Comparison of ENCODE assay signal across 27 mouse cellular contexts in the genomic region with DNA sequence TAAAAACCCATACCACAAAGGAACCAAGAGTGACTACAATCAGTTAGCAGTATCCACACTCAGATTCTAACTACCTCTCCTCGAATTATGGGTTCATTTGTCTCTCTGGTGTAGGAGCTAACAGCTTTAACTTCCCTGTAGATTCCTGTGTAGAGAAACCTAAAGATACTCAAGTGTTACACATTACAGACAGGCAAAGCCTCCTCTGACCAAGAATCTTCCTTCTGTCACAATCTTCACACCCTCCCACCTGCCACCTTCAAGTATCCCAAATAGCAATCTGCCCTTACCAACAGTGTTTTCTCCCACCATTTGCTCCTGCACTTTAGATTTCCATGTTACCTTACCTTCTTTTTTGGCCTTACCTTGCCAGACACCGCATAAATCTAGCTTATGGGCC. TPM values are rescaled to one million over a fixed set of nuclear protein-coding genes. Genes with fewer than 3 reads are reported as not detected.
DNase-seq lines count a peak whose midpoint lies in the region; ATAC-seq and TF ChIP-seq lines count a peak whose summit lies in the region.
"Had no signal": no experiment of that assay in that cellular context is flagged by ENCODE, and none has a peak within 500 bp of the region (broad histone marks: within the 10 kb centered on the region; RNA-seq: fewer than 3 reads in every experiment).

No protein-coding gene starts in this region.

- TF ChIP-seq CTCF in lung, adult 2 months (IDR thresholded peaks at IDR 0.05; ENCODE audit: insufficient read depth, low read length), result no peak

- intact Hi-C loops in left cerebral cortex, postnatal 4 days (cut with DNase I), result no loop called here

- 62% methylated on average over 2 of the region's 2 CpGs for WGBS in lung, adult 2 months

- peak; percentile 91 for ATAC-seq in frontal cortex, adult (ENCODE audit: low TSS enrichment)
- ATAC-seq: activated CD4-positive, CD25-positive, alpha-beta regulatory T cell, adult 4 months; forebrain, embryonic 14.5 days; forebrain, postnatal 0 days; hindbrain, embryonic 16.5 days had no signal

- H3K4me1 ChIP-seq in lung, adult 2 months (ENCODE audit: control insufficient read depth, insufficient read depth, low read length), result no peaks in the 10 kb centered on the region
- H3K4me1 ChIP-seq: embryonic facial prominence, embryonic 12.5 days; embryonic facial prominence, embryonic 15.5 days; heart, embryonic 15.5 days; hindbrain, embryonic 10.5 days; hindbrain, embryonic 13.5 days had no signal

- no peak for TF ChIP-seq POLR2A in lung, adult 2 months (IDR thresholded peaks at IDR 0.05; ENCODE audit: borderline replicate concordance, extremely low read depth, low read depth, low read length)

- H3K4me3 ChIP-seq in lung, adult 2 months (replicated peaks; ENCODE audit: extremely low read depth, low read depth, low read length), result no peak overlapping the region
- H3K4me3 ChIP-seq: embryonic facial prominence, embryonic 12.5 days; embryonic facial prominence, embryonic 15.5 days; gastrocnemius, adult 2 months; heart, embryonic 15.5 days; hindbrain, embryonic 10.5 days; hindbrain, embryonic 13.5 days had no signal

- DNase-seq in frontal cortex, postnatal 14 days (ENCODE audit: low spot score in 2 of 2), result no peak
- DNase-seq in left cerebral cortex, adult 11 months (ENCODE audit: low spot score), result peak; percentile 4
- no peak for DNase-seq in left cerebral cortex, postnatal 4 days
- DNase-seq in right cerebral cortex, adult 18-20 months, result peak; percentile 11
- DNase-seq in right cerebral cortex, postnatal 14 days, result no peak
- DNase-seq in telencephalon, adult 2 months (ENCODE audit: low read depth, low spot score), result peak; percentile 33
- DNase-seq in lung, adult 2 months, result no peak
- DNase-seq: adrenal gland, adult 8-10 months; adrenal gland, postnatal 25 days; cerebellum, adult 18-20 months; cerebellum, adult 9-10 months; cerebellum, postnatal 14 days; forebrain, postnatal 0 days; gastrocnemius, adult 2 months; gastrocnemius, postnatal 14 days; heart, adult 11 months; heart, postnatal 10 days; heart, postnatal 36 days had no signal

RNA-seq across cellular contexts. Expression of a gene that starts 35.3 kb away (rescaled TPM):
- total RNA-seq in left cerebral cortex, postnatal 4 days (2021), result 1 to 10 TPM; 2.5 to 2.6 TPM
- polyA plus RNA-seq in lung, adult 2 months (2012; rRNA removed), result 0.10 and 0.20 TPM in 2 replicates

Comparison
In these comparisons a context has a peak if more than half of its experiments do, and no peak if none do; other contexts are left out.
1. DNase-seq: peak in left cerebral cortex, adult 11 months (single experiment), right cerebral cortex, adult 18-20 months (single experiment) and telencephalon, adult 2 months (single experiment); none in frontal cortex, postnatal 14 days (0 of 2), left cerebral cortex, postnatal 4 days (single experiment), right cerebral cortex, postnatal 14 days (single experiment) and lung, adult 2 months (single experiment).